Mouse (Mus musculus) forebrain, embryonic 16.5 days (tissue): ENCODE data around the gene Camk1d. TPM values are rescaled to one million over a fixed set of nuclear protein-coding genes. Genes with fewer than 3 reads are reported as not detected.

Experiments used
- ATAC-seq: fragments of 200-750 bp; cut with Nextera tagmentation; 2 replicates; pipeline ENCODE4 v1.8.0; 2017; ENCODE audit warnings: mild to moderate bottlenecking, moderate library complexity
- H3K27ac ChIP-seq: fragments of 300-500 bp; sonication (generic); 2 replicates; pipeline ENCODE4 v1.5.1; 2014; ENCODE audit warnings: low read length, control low read depth
- H3K27me3 ChIP-seq: fragments of 300-500 bp; sonication (generic); replicated peaks from 2 replicates; pipeline ENCODE4 v1.6.1; 2014; ENCODE audit warnings: low read length; ENCODE audit not compliant: control insufficient read depth, insufficient read depth
- H3K36me3 ChIP-seq: fragments of 300-500 bp; sonication (generic); 2 replicates; pipeline ENCODE4 v1.6.1; 2014; ENCODE audit not compliant: control insufficient read depth, insufficient read depth
- H3K4me1 ChIP-seq: fragments of 300-500 bp; sonication (generic); replicated peaks from 2 replicates; pipeline ENCODE4 v1.6.1; 2014; ENCODE audit warnings: low read length; ENCODE audit not compliant: control insufficient read depth, insufficient read depth
- H3K4me2 ChIP-seq: fragments of 300-500 bp; sonication (generic); 2 replicates; pipeline ENCODE4 v1.6.1; 2014; ENCODE audit warnings: mild to moderate bottlenecking, low read length, control low read depth
- H3K4me3 ChIP-seq: fragments of 300-500 bp; sonication (generic); replicated peaks from 2 replicates; pipeline ENCODE4 v1.5.1; 2014; ENCODE audit warnings: mild to moderate bottlenecking, low read length, control low read depth
- H3K9ac ChIP-seq: fragments of 300-500 bp; sonication (generic); replicated peaks from 2 replicates; pipeline ENCODE4 v1.6.1; 2014; ENCODE audit warnings: low read depth, low read length, control low read depth
- H3K9me3 ChIP-seq: fragments of 300-500 bp; sonication (generic); 2 replicates; pipeline ENCODE4 v1.6.1; 2016; ENCODE audit warnings: low read length; ENCODE audit not compliant: control insufficient read depth
- WGBS: fragments of 180-500 bp; shearing (Covaris S2); extraction: QIAGEN DNeasy Blood & Tissue Kit; methylation state at CpG from one replicate; pipeline ENCODE4 v1.1.7; 2014; 5-methylcytosine and 5-hydroxymethylcytosine counted together
- polyA plus RNA-seq: library from polyadenylated mRNA; unstranded; fragments of >200 nt; fragmentation: Nextera tagmentation; extraction: Ambion mirVana; gene quantifications from 2 replicates; pipeline ENCODE4 v1.2.1, GENCODE M21; 2015

Camk1d gene
- polyA plus RNA-seq, 1 experiment from 2014 or later, result 10.6 TPM

DNA sequence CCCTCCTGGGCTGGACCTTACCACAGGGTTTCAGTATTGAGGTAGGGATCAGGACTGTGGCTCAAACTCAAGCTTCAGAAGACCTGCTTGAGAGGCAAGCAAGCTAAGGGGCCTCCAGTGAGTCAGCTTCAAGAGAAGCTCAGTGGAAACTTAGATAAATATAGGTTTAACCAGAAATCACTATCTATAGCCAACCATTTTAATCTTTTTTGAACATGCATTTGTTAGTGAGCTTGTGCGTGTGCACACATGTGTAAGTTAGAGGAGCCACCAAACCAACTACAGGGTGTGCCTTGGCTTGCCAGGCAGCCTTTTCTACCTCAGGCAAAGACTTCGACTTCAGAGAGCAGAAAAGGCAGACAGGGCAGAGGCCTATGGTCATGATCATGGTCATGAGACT, 200.7 kb downstream of the Camk1d start:
- Histone ChIP-seq H3K27ac (no peak overlapping the region), H3K27me3 (no peaks in the 10 kb centered on the region), H3K36me3 (no peaks in the 10 kb centered on the region), H3K4me3 (no peak overlapping the region), H3K9ac (no peak overlapping the region), H3K4me2 (no peak overlapping the region), H3K9me3 (no peaks in the 10 kb centered on the region), H3K4me1 (no peaks in the 10 kb centered on the region)
- WGBS, result 94% methylated on average over 2 of the region's 2 CpGs
- ATAC-seq, result no peak

DNA sequence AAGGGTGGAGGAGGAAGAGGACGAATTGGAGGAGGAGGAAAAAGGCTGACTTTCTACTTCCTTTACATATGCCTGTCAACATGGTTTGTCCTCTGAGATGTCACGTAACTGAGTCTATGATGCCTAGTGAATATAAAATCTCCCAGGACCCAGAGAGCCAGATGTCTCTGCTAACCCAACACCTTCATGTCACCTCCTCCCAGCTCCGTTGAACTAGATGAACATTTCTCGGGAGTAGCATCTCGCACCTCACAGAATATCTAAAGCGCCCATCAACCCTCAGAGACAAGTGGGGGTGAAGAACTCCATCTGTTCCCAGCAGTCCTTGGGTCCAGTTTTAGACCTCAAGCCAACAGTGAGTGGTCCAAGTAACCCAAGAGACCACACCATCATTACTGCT, 204.3 kb downstream of the Camk1d start:
- no peak overlapping the region for H3K4me3 ChIP-seq
- ATAC-seq, result no peak
- H3K9ac ChIP-seq, result no peak overlapping the region
- H3K4me2 ChIP-seq, result no peak overlapping the region
- no peaks in the 10 kb centered on the region for H3K27me3 ChIP-seq
- H3K9me3 ChIP-seq, result no peaks in the 10 kb centered on the region
- H3K36me3 ChIP-seq, result no peaks in the 10 kb centered on the region
- 88% methylated on average over 6 of the region's 6 CpGs for WGBS
- H3K4me1 ChIP-seq, result no peaks in the 10 kb centered on the region
- H3K27ac ChIP-seq, result no peak overlapping the region

DNA sequence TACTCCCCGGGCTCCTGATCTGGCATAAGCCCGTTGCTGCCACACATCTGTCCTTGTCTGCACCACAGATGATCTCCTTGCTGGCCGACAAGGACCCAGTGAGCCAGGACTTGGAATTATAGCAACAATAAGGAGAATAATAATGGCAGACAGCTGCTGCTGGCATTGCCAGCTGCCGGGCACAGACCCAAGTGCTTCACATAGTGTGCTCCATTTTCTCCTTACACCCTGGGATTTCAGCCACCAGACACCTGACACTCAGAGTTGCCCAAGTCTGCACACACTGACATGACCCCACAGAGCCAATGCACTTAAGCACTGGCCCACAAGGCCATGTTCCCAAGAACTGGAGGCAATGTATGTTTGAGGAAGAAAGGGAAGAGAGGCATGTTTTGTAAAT, 214.7 kb downstream of the Camk1d start:
- H3K27ac ChIP-seq, result no peak overlapping the region
- H3K36me3 ChIP-seq, result no peaks in the 10 kb centered on the region
- H3K27me3 ChIP-seq, result no peaks in the 10 kb centered on the region
- 49% methylated on average over 4 of the region's 4 CpGs for WGBS
- H3K4me2 ChIP-seq, result no peak overlapping the region
- no peak overlapping the region for H3K9ac ChIP-seq
- no peaks in the 10 kb centered on the region for H3K9me3 ChIP-seq
- no peak for ATAC-seq
- no peaks in the 10 kb centered on the region for H3K4me1 ChIP-seq
- no peak overlapping the region for H3K4me3 ChIP-seq

DNA sequence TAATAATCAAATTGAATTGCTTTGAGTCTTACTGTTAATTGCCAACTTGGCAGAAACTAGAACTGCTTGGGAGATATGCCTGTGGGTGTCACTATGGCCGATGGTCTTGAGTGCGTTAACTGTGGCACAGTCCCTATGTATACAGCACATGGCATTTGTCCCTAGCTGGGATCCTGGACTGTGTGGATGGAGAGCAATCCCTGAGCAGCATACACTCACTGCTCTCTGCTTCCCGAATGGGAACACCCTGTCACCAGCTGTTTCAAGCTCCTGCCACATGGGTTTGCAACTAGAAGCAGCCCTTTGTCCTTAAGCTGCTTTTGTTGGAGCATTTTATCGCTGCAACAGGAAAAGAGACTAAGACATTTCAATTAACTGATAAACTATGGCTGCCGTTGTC, 224.4 kb downstream of the Camk1d start:
- WGBS, result 49% methylated on average over 5 of the region's 5 CpGs
- Histone ChIP-seq H3K27ac (no peak overlapping the region), H3K27me3 (no peaks in the 10 kb centered on the region), H3K4me3 (no peak overlapping the region), H3K4me2 (no peak overlapping the region), H3K9me3 (no peaks in the 10 kb centered on the region), H3K36me3 (no peaks in the 10 kb centered on the region), H3K9ac (no peak overlapping the region), H3K4me1 (no peaks in the 10 kb centered on the region)
- no peak; the same call in 1 of the 2 replicates for ATAC-seq

DNA sequence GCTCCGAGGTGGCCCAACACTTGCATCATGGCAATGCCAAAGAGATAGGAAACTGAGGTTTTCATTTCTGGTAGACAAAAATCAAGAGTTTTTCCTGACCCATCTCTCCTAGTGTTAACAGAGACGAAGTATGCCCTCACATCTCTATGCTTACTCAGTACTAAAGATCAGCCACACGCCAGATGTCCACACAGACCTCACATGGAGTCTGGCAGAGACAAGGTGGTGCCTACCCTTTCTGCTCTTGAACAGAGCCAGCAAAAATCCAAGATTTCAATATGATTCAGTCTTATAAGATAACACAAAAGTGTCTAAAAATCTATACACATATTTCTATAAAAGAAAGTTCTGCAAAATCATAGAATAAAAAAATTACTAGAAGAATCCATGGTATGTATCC, 227.0 kb downstream of the Camk1d start:
- Histone ChIP-seq H3K36me3 (no peaks in the 10 kb centered on the region), H3K27ac (no peak overlapping the region), H3K9me3 (no peaks in the 10 kb centered on the region), H3K4me3 (no peak overlapping the region), H3K4me2 (no peak overlapping the region), H3K4me1 (no peaks in the 10 kb centered on the region), H3K9ac (no peak overlapping the region), H3K27me3 (no peaks in the 10 kb centered on the region)
- WGBS, result 80% methylated on average over 3 of the region's 3 CpGs
- no peak for ATAC-seq

DNA sequence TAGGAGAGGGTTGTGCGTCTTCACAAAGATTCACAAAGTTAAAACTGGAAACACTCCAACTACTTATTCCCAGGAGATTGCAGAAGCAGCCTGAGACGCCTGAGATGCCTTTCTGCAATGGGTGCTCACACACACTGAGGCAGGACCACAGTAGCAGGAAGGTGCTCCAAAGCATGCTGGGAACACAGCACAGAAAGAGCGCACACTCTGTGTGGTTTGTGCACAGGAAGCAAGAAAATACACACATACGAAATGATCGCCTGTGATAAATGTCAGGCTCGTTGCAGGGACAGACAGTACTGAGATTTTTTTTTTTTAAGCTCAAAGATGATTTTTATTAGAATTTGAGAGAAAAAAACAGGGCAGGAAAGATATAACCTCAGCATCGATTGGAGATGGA, 227.7 kb downstream of the Camk1d start:
- H3K4me2 ChIP-seq, result no peak overlapping the region
- no peak overlapping the region for H3K4me3 ChIP-seq
- 92% methylated on average over 7 of the region's 7 CpGs for WGBS
- H3K27ac ChIP-seq, result no peak overlapping the region
- no peak overlapping the region for H3K9ac ChIP-seq
- no peaks in the 10 kb centered on the region for H3K4me1 ChIP-seq
- ATAC-seq, result no peak
- H3K27me3 ChIP-seq, result no peaks in the 10 kb centered on the region
- H3K36me3 ChIP-seq, result no peaks in the 10 kb centered on the region
- H3K9me3 ChIP-seq, result no peaks in the 10 kb centered on the region

DNA sequence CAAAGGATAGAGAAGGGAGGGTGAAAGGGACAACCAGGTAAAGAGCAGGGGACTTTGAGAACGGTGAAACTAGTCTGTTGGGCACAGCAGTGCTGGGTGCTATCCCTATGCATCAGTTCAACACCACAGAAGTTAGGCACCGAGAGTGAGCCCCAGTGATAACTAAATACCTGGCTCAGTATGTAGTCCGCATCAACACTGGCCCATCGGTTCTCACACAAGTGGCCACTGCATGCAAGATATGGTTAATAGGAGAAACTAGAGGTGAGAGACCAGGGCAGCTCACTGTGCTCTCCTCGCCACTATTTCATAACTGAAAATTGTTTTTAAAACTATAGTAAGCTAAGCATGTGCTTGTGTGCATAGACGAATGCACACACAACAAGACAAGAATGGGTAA, 228.5 kb downstream of the Camk1d start:
- no peak for ATAC-seq
- Histone ChIP-seq H3K9me3 (no peaks in the 10 kb centered on the region), H3K4me2 (no peak overlapping the region), H3K27ac (no peak overlapping the region), H3K36me3 (no peaks in the 10 kb centered on the region), H3K4me1 (no peaks in the 10 kb centered on the region), H3K27me3 (no peaks in the 10 kb centered on the region), H3K9ac (no peak overlapping the region), H3K4me3 (no peak overlapping the region)
- WGBS, result 97% methylated on average over 6 of the region's 6 CpGs

DNA sequence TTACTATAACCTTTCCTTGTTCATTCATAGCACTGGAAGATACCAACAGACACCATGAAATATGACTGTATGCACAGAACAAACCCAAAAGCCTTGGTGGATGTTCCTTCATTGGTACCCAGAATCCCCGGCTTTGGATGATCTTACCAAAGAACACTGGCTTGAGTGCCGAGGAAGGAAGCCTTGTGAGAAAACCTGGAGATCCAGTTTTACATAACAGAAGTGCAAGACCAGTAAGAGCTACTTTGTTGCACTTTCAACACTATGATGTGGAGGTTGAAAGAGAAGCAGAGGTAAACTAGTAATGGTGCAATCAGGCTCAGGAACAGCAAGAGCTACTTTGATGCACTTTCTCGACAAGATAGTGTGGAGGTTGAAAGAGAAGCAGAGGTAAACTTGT, 234.4 kb downstream of the Camk1d start:
- Histone ChIP-seq H3K4me3 (no peak overlapping the region), H3K4me2 (no peak overlapping the region), H3K9ac (no peak overlapping the region), H3K27ac (no peak overlapping the region), H3K36me3 (no peaks in the 10 kb centered on the region), H3K4me1 (no peaks in the 10 kb centered on the region), H3K9me3 (no peaks in the 10 kb centered on the region), H3K27me3 (no peaks in the 10 kb centered on the region)
- WGBS, result 95% methylated on average over 3 of the region's 3 CpGs
- no peak for ATAC-seq

DNA sequence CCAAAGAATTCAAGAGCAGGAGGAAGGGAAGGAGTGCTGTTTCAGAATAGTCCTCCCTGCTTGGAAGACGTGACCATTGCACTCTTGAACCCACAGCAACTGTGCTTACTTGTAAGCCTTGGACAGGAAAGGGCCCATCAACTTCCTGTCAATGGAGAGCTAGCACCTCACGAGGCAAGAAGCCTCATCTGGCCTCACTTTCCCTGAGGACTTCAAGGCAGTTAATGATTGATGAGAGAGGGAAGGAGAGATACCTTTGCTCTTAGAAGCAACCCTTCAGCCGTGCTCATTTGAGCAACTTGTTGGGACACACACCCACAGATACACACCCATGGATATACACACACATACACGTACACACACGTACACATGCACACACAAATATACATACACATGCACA, 235.6 kb downstream of the Camk1d start:
- Histone ChIP-seq H3K36me3 (no peaks in the 10 kb centered on the region), H3K4me3 (no peak overlapping the region), H3K27me3 (no peaks in the 10 kb centered on the region), H3K27ac (no peak overlapping the region), H3K4me1 (no peaks in the 10 kb centered on the region), H3K4me2 (no peak overlapping the region), H3K9ac (no peak overlapping the region), H3K9me3 (no peaks in the 10 kb centered on the region)
- no peak for ATAC-seq
- 93% methylated on average over 5 of the region's 5 CpGs for WGBS

DNA sequence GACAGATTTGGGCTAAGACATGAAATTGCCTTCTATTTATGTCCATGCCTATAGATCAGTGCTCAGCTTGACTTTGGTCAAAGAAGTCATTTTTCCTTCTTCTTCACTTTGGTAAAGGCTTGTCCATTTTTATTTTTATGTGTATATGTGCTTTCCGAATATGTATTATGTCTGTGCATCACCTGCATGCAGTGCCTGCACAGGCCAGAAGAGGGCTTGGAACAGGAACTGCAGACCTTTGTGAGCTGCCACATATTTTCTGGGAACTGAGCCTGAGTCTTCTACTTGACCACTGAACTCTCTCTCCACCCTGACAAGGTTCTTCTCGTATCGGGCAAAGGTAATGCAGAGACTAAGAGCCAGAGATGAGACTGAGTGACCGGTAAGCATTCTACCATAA, 236.1 kb downstream of the Camk1d start:
- no peaks in the 10 kb centered on the region for H3K9me3 ChIP-seq
- ATAC-seq, result no peak
- no peaks in the 10 kb centered on the region for H3K36me3 ChIP-seq
- H3K27me3 ChIP-seq, result no peaks in the 10 kb centered on the region
- H3K9ac ChIP-seq, result no peak overlapping the region
- no peak overlapping the region for H3K27ac ChIP-seq
- H3K4me2 ChIP-seq, result no peak overlapping the region
- no peak overlapping the region for H3K4me3 ChIP-seq
- 95% methylated on average over 4 of the region's 4 CpGs for WGBS
- no peaks in the 10 kb centered on the region for H3K4me1 ChIP-seq
